8 mouse cellular contexts compared by ENCODE assay signal in the genomic region with DNA sequence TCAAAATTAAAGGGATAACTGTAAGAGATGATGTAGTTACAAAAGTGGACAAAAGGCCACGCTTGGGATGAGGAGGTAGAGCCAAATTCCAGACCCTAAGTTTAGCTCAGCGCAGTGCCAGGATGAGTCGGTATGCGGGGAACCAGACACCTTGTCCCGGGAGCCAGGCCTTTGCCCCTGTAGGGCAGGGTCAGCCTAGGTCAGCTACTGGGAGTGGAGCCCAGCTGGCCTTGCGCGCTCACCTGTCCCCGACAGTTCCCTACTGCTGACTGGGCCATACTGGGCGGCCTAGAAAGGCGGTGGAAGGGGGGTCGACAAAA. TPM values are rescaled to one million over a fixed set of nuclear protein-coding genes. Genes with fewer than 3 reads are reported as not detected.
A peak's percentile ranks its signal among the peaks of the same experiment; 100 is the strongest.
DNase-seq lines count a peak whose midpoint lies in the region; ATAC-seq lines count a peak whose summit lies in the region.

No protein-coding gene starts in this region.

- peak overlapping the region; percentile 88 for H3K4me3 ChIP-seq in lung, embryonic 15.5 days
- peak overlapping the region; percentile 93 for H3K4me3 ChIP-seq in neural tube, embryonic 15.5 days (replicated peaks)

- no peak for ATAC-seq in lung, embryonic 15.5 days (ENCODE audit: borderline replicate concordance, extremely low read depth, low FRiP score, low TSS enrichment)
- ATAC-seq in neural tube, embryonic 15.5 days (ENCODE audit: low FRiP score): no peak

- H3K4me2 ChIP-seq in lung, embryonic 15.5 days: peak overlapping the region; percentile 91
- H3K4me2 ChIP-seq in neural tube, embryonic 15.5 days: peak overlapping the region; percentile 78

- H3K9me3 ChIP-seq in lung, embryonic 15.5 days: no peaks in the 10 kb centered on the region
- no peaks in the 10 kb centered on the region for H3K9me3 ChIP-seq in neural tube, embryonic 15.5 days (replicated peaks)

- H3K27ac ChIP-seq in lung, embryonic 15.5 days: no peak overlapping the region
- peak overlapping the region; percentile 76; the same call in 1 of the 2 replicates for H3K27ac ChIP-seq in neural tube, embryonic 15.5 days (replicated peaks)

- intact Hi-C loops in gastrocnemius, postnatal 14 days (cut with DNase I; ENCODE audit: low total_unique reads): no loop called here

- no peaks in the 10 kb centered on the region for H3K27me3 ChIP-seq in lung, embryonic 15.5 days
- peaks cover 7% of the 10 kb centered on the region for H3K27me3 ChIP-seq in neural tube, embryonic 15.5 days (replicated peaks)

- peaks cover 11% of the 10 kb centered on the region for H3K4me1 ChIP-seq in lung, embryonic 15.5 days
- H3K4me1 ChIP-seq in neural tube, embryonic 15.5 days: peaks cover 15% of the 10 kb centered on the region

- H3K36me3 ChIP-seq in lung, embryonic 15.5 days: no peaks in the 10 kb centered on the region
- H3K36me3 ChIP-seq in neural tube, embryonic 15.5 days: no peaks in the 10 kb centered on the region

- H3K9ac ChIP-seq in lung, embryonic 15.5 days: peak overlapping the region; percentile 62; the same call in 1 of the 2 replicates
- H3K9ac ChIP-seq in neural tube, embryonic 15.5 days (replicated peaks): peak overlapping the region; percentile 75

- no peak for DNase-seq in lung, adult 18-20 months
- DNase-seq in gastrocnemius, postnatal 14 days: peak; percentile 84
- DNase-seq in kidney, postnatal 36 days: peak; percentile 82 to 84
- DNase-seq in yolk sac, embryonic 10.5 days (ENCODE audit: low spot score): no peak
- DNase-seq in retina, postnatal 1 day: no peak
- no peak for DNase-seq in urinary bladder, postnatal 14 days (ENCODE audit: low spot score)

- WGBS in lung, embryonic 15.5 days: 17% methylated on average over 11 of the region's 11 CpGs
- WGBS in neural tube, embryonic 15.5 days: 9% methylated on average over 11 of the region's 11 CpGs

RNA-seq across cellular contexts. Expression of a gene that starts 10.5 kb away (rescaled TPM):
- 3.0 and 8.2 TPM in 2 replicates for polyA plus RNA-seq in lung, embryonic 15.5 days (2015; fragmentation: Nextera tagmentation; extraction: Ambion mirVana)
- total RNA-seq in gastrocnemius, postnatal 14 days (2021): 1 to 10 TPM; 2.7 to 3.0 TPM
- 2.9 and 3.3 TPM in 2 replicates for polyA plus RNA-seq in neural tube, embryonic 15.5 days (2015; fragmentation: Nextera tagmentation; extraction: Ambion mirVana)

RNA-seq across cellular contexts. Expression of a gene that starts 11.0 kb away (rescaled TPM):
- 0.54 and 1.1 TPM in 2 replicates for polyA plus RNA-seq in lung, embryonic 15.5 days (2015; fragmentation: Nextera tagmentation; extraction: Ambion mirVana)
- 100 to 1,000 TPM in 1 of 2 experiments, 10 to 100 TPM in 1; 93.7 to 106 TPM for total RNA-seq in gastrocnemius, postnatal 14 days (2021)
- polyA plus RNA-seq in neural tube, embryonic 15.5 days (2015; fragmentation: Nextera tagmentation; extraction: Ambion mirVana): 2.1 and 2.6 TPM in 2 replicates

RNA-seq across cellular contexts. Expression of a gene that starts 19.8 kb away (rescaled TPM):
- 5.4 and 5.7 TPM in 2 replicates for polyA plus RNA-seq in lung, embryonic 15.5 days (2015; fragmentation: Nextera tagmentation; extraction: Ambion mirVana)
- total RNA-seq in gastrocnemius, postnatal 14 days (2021): 10 to 100 TPM; 16.3 to 21.0 TPM
- 6.4 and 7.3 TPM in 2 replicates for polyA plus RNA-seq in neural tube, embryonic 15.5 days (2015; fragmentation: Nextera tagmentation; extraction: Ambion mirVana)

RNA-seq across cellular contexts. Expression of a gene that starts 34.5 kb away (rescaled TPM):
- polyA plus RNA-seq in lung, embryonic 15.5 days (2015; fragmentation: Nextera tagmentation; extraction: Ambion mirVana): 9.6 and 11.8 TPM in 2 replicates
- 1 to 10 TPM; 6.1 to 7.0 TPM for total RNA-seq in gastrocnemius, postnatal 14 days (2021)
- 4.2 and 12.2 TPM in 2 replicates for polyA plus RNA-seq in neural tube, embryonic 15.5 days (2015; fragmentation: Nextera tagmentation; extraction: Ambion mirVana)

RNA-seq across cellular contexts. Expression of a gene that starts 36.8 kb away (rescaled TPM):
- 699 and 713 TPM in 2 replicates for polyA plus RNA-seq in lung, embryonic 15.5 days (2015; fragmentation: Nextera tagmentation; extraction: Ambion mirVana)
- total RNA-seq in gastrocnemius, postnatal 14 days (2021): 100 to 1,000 TPM; 392 to 429 TPM
- polyA plus RNA-seq in neural tube, embryonic 15.5 days (2015; fragmentation: Nextera tagmentation; extraction: Ambion mirVana): 351 and 459 TPM in 2 replicates

Comparison
In these comparisons a context has a peak if more than half of its experiments do, and no peak if none do; other contexts are left out.
1. DNase-seq: peak in gastrocnemius, postnatal 14 days (single experiment) and kidney, postnatal 36 days (2 of 2); none in lung, adult 18-20 months (0 of 2), yolk sac, embryonic 10.5 days (single experiment), retina, postnatal 1 day (single experiment) and urinary bladder, postnatal 14 days (single experiment).